Mouse (Mus musculus) ES-E14 (cell line): Measurements from ENCODE around the gene Mast2.
A peak's percentile ranks its signal among the peaks of the same experiment; 100 is the strongest.

Source experiments
- CHD2 ChIP-seq: IDR thresholded peaks from 2 replicates; pipeline ENCODE4 v1.6.1; 2014; ENCODE audit warnings: mild to moderate bottlenecking, low read depth, low read length, inconsistent platforms
- HCFC1 ChIP-seq: IDR thresholded peaks from 2 replicates; pipeline ENCODE4 v1.6.1; 2012; ENCODE audit warnings: low read length, inconsistent platforms, borderline replicate concordance; ENCODE audit not compliant: insufficient read depth
- ZNF384 ChIP-seq: IDR thresholded peaks from 2 replicates; pipeline ENCODE4 v1.6.1; 2012; ENCODE audit warnings: low read depth, low read length, inconsistent platforms

DNA sequence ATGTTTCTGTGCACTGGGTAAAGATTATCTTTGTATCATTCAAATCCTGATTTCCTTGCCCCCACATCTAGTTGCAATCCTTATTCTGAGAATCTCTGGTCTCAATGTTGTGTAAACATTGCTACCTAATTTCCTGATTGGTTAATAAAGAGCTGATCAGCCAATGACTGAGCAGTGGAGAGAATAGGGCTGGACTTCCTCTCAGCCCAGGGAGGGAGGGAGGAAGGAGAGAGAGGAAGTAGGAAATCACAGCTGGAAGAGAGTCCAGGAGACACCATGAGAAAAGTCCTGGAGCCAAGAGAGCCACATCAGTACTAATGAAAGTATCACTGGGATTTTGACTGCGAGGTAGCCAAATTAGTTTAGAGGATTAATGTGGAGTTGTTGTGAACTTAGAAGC lies 127.7 kb downstream of the Mast2 start:
- no peak for TF ChIP-seq HCFC1
- TF ChIP-seq CHD2 = peak; percentile 61; the same call in 1 of the 2 replicates
- TF ChIP-seq ZNF384 = no peak
